Mouse (Mus musculus): ENCODE data around the gene Adarb2. TPM values are rescaled to one million over a fixed set of nuclear protein-coding genes. Genes with fewer than 3 reads are reported as not detected.

Gene Adarb2
- total RNA-seq, 2 experiments from 2014 or later = 39.8 to 49.8 TPM

DNA sequence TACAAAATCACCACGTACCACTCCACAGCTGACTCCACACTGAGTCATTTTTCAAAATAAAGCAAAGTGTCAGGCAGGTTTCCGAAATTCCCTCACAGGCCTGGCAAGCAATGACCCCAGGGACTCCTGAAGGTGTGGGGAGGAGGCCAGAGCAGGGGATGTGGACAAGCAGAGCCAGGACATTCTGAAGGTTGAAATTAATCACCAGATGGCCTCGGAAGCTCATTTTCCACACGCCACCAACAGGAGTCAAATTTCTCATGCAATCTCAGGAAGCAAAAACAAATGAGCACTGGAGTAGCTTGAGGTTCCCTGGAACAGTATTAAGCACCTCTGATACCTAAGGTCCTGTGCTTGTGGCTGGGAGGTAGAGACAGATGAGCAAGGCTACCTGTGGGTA, 580.0 kb downstream of the Adarb2 start:
- DNase-seq (ENCODE audit: low spot score in 2 of 2) = no peak
- Histone ChIP-seq H3K4me3 (no peak overlapping the region), H3K27ac (no peak overlapping the region)
- TF ChIP-seq CTCF (conservative IDR thresholded peaks at IDR 0.05) = peak; percentile 21

DNA sequence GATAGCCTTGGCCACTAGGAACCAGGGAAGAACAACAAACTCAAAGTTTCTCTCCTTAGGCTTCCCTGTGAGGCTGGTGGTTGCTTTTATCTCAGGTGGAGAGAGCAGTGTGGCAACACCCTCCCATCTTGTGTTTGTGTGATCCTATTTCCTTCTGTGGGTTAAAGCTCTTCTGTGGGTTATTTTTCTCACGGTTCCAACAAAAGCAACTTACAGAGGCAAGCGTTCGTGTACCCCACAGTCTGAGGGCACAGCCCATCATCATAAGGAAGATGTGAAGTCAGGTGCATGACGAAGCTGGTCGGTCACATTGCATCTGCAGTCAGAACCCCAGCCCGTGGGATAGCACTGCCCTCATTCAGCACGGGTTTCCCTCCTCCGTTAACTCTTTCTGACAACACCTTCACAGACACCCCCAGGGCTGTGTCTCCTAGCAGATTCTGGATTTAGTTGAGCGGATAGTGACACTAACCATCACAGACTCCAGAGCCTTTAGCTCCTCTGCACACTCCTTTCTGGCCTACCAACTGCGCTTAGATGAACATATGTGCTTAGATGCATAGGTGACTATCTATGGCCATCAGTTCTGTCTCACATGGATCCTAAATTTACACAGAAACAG, 581.1 kb downstream of the Adarb2 start:
- no peak for DNase-seq (ENCODE audit: low spot score in 2 of 2)
- H3K4me3 ChIP-seq = no peak overlapping the region
- TF ChIP-seq CTCF (conservative IDR thresholded peaks at IDR 0.05) = no peak
- no peak overlapping the region for H3K27ac ChIP-seq

DNA sequence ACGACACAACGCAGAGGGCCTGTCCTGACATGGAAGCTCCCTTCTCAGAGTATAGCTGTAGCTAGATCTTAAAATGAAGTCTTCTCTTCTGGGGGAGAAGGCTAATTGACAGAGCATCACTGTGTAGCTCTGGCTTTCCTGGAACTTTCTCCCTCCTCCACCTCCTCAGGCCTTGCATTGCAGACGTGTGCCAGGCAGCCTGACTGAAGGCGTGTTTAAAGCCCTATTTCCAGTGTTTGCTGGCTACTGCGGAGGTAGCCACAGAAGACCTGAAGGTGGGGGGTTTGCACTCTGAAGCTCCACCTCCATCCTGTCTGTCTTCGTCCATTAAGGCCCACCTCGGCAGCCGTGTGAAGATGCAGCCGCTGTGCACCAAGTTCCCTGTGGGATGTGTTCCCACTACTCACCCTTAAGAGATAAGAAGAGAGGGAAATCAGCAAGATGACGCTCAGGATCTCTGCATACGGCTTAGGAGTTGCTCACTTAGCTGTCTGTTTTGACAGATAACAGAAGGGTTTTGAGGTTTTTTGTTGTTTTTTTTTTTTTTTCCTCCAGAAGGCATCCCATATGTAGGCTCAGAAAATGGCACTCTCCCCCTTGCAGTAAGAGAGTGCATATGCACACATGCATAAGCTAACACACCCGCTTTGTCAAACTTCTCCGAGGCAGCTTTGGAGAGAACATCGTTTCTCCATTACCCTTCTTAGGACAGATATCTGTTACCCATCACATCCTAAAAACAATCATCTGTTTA, 581.8 kb downstream of the Adarb2 start:
- DNase-seq (ENCODE audit: low spot score in 2 of 2) = no peak

DNA sequence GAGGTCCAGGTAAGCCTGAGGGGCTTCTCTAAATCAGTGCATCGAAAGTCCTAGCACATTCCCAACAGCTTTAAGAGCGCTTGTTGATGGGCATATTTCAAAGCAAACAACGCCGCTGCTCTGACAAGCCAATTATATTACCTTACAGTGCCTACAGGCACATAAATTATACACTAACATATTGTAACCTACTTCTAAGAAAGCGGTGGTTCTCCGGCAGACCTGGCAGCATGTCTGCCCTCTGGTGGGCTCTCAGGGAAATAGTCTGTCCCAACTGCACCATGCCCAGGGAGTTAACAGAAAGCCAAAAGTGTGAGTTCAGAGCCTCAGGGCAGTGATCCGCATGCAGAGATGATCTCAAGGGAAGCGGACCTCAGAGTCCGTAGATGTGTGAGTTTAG, 582.5 kb downstream of the Adarb2 start:
- Histone ChIP-seq H3K4me3 (no peak overlapping the region), H3K27ac (no peak overlapping the region)
- DNase-seq (ENCODE audit: low spot score in 2 of 2) = peak; percentile 40 to 53
- TF ChIP-seq CTCF (conservative IDR thresholded peaks at IDR 0.05) = peak; percentile 94

More for the DNA sequence above, 581.8 kb downstream of the Adarb2 start:
- no peak for TF ChIP-seq CTCF (conservative IDR thresholded peaks at IDR 0.05)
- no peak overlapping the region for H3K4me3 ChIP-seq
- H3K27ac ChIP-seq = no peak overlapping the region

DNA sequence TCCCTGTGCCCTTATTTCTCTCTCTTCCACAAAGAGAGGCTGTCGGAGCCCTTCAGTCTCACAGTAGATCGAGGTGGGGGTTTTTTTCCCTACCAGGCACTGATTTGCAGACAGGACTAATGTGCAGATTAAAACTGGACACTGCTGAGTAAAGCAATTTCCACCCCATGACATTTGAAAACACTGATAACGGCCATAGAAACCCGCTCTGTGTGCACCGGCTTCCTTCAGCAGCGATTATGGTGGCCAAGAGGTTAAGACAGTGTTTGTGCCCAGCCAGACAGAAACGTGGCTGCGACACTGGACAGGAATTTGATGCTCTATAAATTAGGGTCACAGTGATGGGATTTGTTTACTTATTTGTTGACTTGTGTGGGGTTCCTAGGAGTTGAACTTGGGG, 590.6 kb downstream of the Adarb2 start:
- no peak for DNase-seq (ENCODE audit: low spot score in 2 of 2)
- no peak for TF ChIP-seq CTCF (conservative IDR thresholded peaks at IDR 0.05)
- Histone ChIP-seq H3K4me3 (no peak overlapping the region), H3K27ac (no peak overlapping the region)

DNA sequence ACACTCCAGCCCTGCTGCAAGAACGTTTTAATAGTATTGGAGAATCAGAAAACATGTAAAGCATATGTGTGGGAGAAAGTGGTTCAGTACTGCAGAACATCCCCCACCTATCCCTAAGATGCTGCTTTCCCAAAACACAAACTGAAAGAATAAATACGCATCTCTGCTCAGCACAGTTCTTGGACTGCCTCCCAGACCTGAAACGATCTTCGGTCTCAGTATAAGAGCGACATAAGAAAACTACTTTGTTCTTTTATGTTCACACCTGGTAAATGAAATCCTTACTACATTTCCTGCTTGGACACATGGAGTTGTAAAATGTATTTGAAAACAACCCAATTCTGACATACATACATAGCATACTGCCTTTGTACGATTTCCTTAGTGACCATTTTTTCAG, 597.9 kb downstream of the Adarb2 start:
- TF ChIP-seq CTCF (conservative IDR thresholded peaks at IDR 0.05) = no peak
- no peak overlapping the region for H3K4me3 ChIP-seq
- no peak overlapping the region for H3K27ac ChIP-seq
- DNase-seq (ENCODE audit: low spot score in 2 of 2) = no peak

DNA sequence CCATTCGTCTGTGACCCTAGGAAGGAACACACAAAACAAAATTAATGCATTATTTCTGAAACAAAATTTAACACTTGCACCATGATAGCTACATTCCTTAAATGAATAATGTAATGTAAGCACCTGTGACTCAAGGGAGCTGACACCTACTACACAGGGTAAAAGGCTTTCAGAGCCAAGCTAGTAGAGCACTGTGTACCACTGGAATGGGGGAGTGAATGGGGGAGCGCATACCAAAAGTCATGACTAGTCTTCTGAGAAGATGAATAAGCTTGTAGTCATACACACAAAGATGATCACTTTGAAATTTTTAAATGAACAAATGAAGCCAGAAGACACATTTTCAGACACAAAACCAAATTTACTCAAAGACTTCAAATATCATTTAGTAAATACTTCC, 603.3 kb downstream of the Adarb2 start:
- no peak overlapping the region for H3K4me3 ChIP-seq
- DNase-seq (ENCODE audit: low spot score in 2 of 2) = no peak
- no peak for TF ChIP-seq CTCF (conservative IDR thresholded peaks at IDR 0.05)
- no peak overlapping the region for H3K27ac ChIP-seq
